Mouse (Mus musculus): ENCODE measurements around the gene Mamdc2. TPM values are rescaled to one million over a fixed set of nuclear protein-coding genes. Genes with fewer than 3 reads are reported as not detected.
A peak's percentile ranks its signal among the peaks of the same experiment; 100 is the strongest.
"Not testable (repeated sequence)": the region's sequence is repeated elsewhere in the genome, so short reads cannot be mapped to it uniquely, and the experiment has no call there.

The Mamdc2 gene
- polyA plus RNA-seq (2015; fragmentation: Nextera tagmentation; extraction: Ambion mirVana), result 1.1 and 1.3 TPM in 2 replicates

DNA sequence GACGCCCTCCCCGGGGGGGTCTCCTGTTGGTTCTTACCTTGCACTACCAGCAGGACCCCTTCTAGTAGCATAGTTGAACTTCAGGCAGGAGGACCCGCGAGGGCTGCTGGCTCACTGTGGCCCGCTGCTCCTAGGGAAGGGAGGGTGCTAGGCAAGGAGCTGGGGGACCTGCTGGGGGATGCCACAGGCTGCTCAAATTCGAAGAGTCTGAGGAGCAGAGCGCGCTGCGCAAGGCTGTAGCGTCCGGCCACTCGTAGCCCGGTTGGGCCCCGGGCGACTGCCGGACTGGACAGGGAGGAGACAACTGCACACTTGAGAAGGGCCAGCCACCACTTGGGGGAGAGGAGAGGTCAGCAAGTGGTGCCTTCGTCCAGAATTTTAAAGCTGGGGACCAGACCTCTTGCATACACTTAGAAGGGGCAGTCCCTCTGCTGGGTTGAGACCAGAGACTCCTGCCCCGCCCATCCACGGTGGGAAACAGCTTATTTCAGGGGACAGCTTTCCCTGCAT, at the start of gene Mamdc2:
Gene Mamdc2, minus strand, starts transcription at position 455 of the 510 bp plus-strand sequence.
- WGBS, result 2% methylated on average over 19 of the region's 19 CpGs
- Histone ChIP-seq H3K9ac (peak within 1 kb of the TSS; percentile 79), H3K9me3 (0 out of 2 replicates have a peak, but pooled peaks cover 9% of the 10 kb centered on the region), H3K27me3 (replicated peaks) (no peaks in the 10 kb centered on the region), H3K4me3 (peak within 1 kb of the TSS; percentile 54), H3K4me1 (peaks cover 25% of the 10 kb centered on the region), H3K4me2 (peak within 1 kb of the TSS; percentile 98), H3K27ac (replicated peaks) (no peak within 1 kb of the TSS), H3K36me3 (no peaks in the 10 kb centered on the region)
- ATAC-seq (ENCODE audit: extremely low read depth, insufficient number of reproducible peaks, low FRiP score, low TSS enrichment), result peak; percentile 19; the same call in 1 of the 2 replicates

DNA sequence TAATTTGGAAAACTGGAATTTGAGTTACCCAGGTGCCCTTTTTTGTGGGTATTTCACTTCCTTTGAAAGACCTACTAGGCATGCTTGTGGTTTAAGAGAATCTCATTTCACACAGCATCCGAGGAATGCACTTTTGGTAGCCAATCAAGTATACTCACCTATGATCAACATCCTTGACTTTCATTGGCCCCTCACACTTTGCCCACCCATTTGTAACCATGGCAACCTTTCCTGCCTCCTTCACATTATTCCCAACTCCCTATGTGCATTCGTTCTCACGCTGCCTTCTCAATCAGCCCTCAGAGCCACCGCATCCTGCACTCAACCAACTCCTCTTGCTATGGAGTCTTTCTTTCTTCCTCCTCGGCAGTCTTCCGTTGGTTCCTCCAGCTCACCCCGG, 49.8 kb upstream of the Mamdc2 start:
- Histone ChIP-seq H3K4me3 (no peak overlapping the region), H3K27me3 (replicated peaks) (no peaks in the 10 kb centered on the region), H3K4me2 (no peak overlapping the region), H3K9ac (no peak overlapping the region), H3K9me3 (no peaks in the 10 kb centered on the region), H3K36me3 (no peaks in the 10 kb centered on the region), H3K4me1 (peaks cover 4% of the 10 kb centered on the region; the same call in 1 of the 2 replicates), H3K27ac (replicated peaks) (no peak overlapping the region)
- ATAC-seq (ENCODE audit: extremely low read depth, insufficient number of reproducible peaks, low FRiP score, low TSS enrichment), result no peak
- WGBS, result 81% methylated on average over 7 of the region's 7 CpGs

DNA sequence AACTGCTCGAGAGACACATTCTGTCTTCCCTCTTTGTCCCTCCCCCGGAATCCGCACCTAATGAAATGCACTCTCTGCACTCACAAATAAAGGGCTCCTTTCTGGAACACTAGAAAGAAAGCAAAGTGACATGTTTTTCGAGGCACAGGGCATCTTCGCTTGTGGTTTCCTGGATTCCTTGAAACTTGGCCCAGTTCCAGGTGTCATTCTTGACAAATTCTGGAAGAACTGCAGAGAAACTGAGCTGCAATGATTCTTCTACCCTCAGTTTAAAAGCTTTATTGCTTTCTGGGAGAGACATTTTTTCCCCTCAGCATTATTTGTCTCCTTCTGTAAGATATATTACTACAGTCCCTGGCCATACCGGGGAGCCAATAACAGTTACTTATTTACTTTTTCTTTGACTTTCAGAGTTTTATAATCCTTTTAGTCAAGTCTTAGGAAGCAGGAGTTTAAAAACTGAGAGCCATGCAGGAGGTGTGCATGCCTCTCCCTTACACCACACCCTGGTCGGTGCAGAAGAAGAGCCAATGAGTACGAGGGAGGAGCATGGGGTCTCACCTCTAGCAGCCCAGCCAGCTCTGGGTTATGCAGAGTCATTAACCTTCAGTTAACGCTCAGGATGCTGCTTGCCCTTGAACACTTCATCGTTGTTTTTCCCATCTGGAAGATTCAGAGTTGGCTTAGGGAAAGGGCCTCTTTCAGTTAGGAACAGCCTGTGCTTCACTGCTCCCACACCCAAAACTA, 49.1 kb upstream of the Mamdc2 start:
- ATAC-seq (ENCODE audit: extremely low read depth, insufficient number of reproducible peaks, low FRiP score, low TSS enrichment), result no peak
- Histone ChIP-seq H3K4me1 (peaks cover 4% of the 10 kb centered on the region; the same call in 1 of the 2 replicates), H3K27ac (replicated peaks) (no peak overlapping the region), H3K4me2 (no peak overlapping the region), H3K9me3 (no peaks in the 10 kb centered on the region), H3K4me3 (no peak overlapping the region), H3K9ac (no peak overlapping the region), H3K27me3 (replicated peaks) (no peaks in the 10 kb centered on the region), H3K36me3 (no peaks in the 10 kb centered on the region)
- WGBS, result 65% methylated on average over 10 of the region's 10 CpGs

DNA sequence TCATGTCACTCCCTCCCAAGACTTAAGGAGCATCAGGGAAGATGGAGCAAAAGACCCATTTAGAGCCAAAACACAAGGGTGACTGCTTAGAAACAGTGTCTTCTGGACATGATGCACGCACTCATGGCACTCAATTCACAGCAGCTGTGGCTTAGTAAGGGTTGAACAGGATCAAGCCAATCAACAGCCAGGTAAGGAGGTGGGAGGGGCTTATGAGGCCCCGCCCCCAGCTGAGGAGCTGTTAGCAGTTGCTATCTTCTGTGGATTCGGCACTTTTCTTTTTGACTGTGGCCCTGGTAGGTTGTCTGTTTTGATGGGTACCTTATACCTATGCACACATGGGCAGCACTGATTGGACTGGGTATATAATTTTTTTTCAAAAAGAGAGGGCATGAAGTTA, 48.3 kb upstream of the Mamdc2 start:
- Histone ChIP-seq H3K9me3 (no peaks in the 10 kb centered on the region), H3K27me3 (replicated peaks) (no peaks in the 10 kb centered on the region), H3K9ac (no peak overlapping the region), H3K27ac (replicated peaks) (no peak overlapping the region), H3K36me3 (no peaks in the 10 kb centered on the region), H3K4me1 (peaks cover 4% of the 10 kb centered on the region; the same call in 1 of the 2 replicates), H3K4me2 (no peak overlapping the region), H3K4me3 (no peak overlapping the region)
- 76% methylated on average over 3 of the region's 3 CpGs for WGBS
- no peak for ATAC-seq (ENCODE audit: extremely low read depth, insufficient number of reproducible peaks, low FRiP score, low TSS enrichment)

DNA sequence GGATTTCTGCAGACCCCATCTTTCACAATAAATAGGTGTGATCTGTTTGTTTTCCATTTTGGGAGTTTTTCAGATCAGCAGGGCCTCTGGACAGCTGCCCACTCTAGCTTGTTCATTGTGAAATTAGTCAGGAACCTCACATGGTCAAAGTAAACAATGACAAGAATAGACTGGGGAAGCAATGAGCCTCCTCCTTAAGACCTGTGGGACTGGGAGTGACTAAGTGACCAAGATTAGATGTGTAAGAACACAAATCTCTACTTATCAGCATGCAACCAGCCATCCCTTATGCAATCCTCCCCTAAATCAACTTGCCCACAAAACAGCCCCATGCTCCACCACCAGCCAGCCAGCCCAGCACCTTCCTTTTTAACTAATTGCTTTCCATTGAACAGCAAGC, 44.4 kb upstream of the Mamdc2 start:
- Histone ChIP-seq H3K36me3 (no peaks in the 10 kb centered on the region), H3K27ac (replicated peaks) (no peak overlapping the region), H3K4me1 (peaks cover 18% of the 10 kb centered on the region), H3K9me3 (no peaks in the 10 kb centered on the region), H3K4me3 (no peak overlapping the region), H3K9ac (no peak overlapping the region), H3K4me2 (no peak overlapping the region), H3K27me3 (replicated peaks) (no peaks in the 10 kb centered on the region)
- no peak for ATAC-seq (ENCODE audit: extremely low read depth, insufficient number of reproducible peaks, low FRiP score, low TSS enrichment)

- peaks cover 14% of the 10 kb centered on the region for H3K4me1 ChIP-seq
- H3K4me2 ChIP-seq; ATAC-seq (ENCODE audit: extremely low read depth, insufficient number of reproducible peaks, low FRiP score, low TSS enrichment); H3K27me3 ChIP-seq (replicated peaks); H3K9me3 ChIP-seq; H3K9ac ChIP-seq; H3K4me3 ChIP-seq; H3K36me3 ChIP-seq; H3K27ac ChIP-seq (replicated peaks): not testable (repeated sequence)
- 40% methylated on average over 7 of the region's 7 CpGs for WGBS
Observed at GRCm38 (mm10) chr19:23490703-23491102, 42.5 kb upstream of the Mamdc2 start.

- Histone ChIP-seq H3K4me2 (peak overlapping the region; percentile 35), H3K9me3 (no peaks in the 10 kb centered on the region), H3K9ac (no peak overlapping the region), H3K36me3 (no peaks in the 10 kb centered on the region), H3K27ac (replicated peaks) (peak overlapping the region; percentile 58), H3K4me1 (peaks cover 14% of the 10 kb centered on the region), H3K27me3 (replicated peaks) (no peaks in the 10 kb centered on the region), H3K4me3 (no peak overlapping the region)
- WGBS, result 26% methylated on average over 8 of the region's 8 CpGs
- ATAC-seq (ENCODE audit: extremely low read depth, insufficient number of reproducible peaks, low FRiP score, low TSS enrichment), result no peak; the same call in 1 of the 2 replicates
Observed at GRCm38 (mm10) chr19:23489780-23490179, 41.5 kb upstream of the Mamdc2 start.

DNA sequence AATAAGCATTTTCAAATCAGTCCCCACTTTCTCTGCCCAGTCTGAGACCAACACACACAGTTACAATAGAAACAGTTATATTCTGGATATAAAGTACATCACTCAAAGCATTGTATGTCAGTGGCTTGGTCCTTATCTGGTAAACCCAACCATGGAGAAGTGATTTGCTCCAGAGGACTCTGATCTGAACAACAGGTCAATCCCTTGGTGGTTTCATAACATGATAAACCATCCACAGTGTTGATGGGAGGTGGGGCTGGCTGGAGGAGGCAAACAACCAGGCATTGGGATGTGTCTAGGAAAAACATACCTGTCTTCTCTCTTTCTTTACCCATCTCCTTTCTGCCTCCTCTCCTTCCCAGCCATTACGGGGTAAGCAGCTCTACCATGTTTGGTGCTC, 39.2 kb upstream of the Mamdc2 start:
- Histone ChIP-seq H3K4me1 (peaks cover 14% of the 10 kb centered on the region), H3K4me3 (no peak overlapping the region), H3K36me3 (no peaks in the 10 kb centered on the region), H3K9me3 (no peaks in the 10 kb centered on the region), H3K27ac (replicated peaks) (no peak overlapping the region), H3K9ac (no peak overlapping the region), H3K27me3 (replicated peaks) (no peaks in the 10 kb centered on the region), H3K4me2 (no peak overlapping the region)
- no peak for ATAC-seq (ENCODE audit: extremely low read depth, insufficient number of reproducible peaks, low FRiP score, low TSS enrichment)
- WGBS, result 94% methylated on average over 1 of the region's 1 CpGs

DNA sequence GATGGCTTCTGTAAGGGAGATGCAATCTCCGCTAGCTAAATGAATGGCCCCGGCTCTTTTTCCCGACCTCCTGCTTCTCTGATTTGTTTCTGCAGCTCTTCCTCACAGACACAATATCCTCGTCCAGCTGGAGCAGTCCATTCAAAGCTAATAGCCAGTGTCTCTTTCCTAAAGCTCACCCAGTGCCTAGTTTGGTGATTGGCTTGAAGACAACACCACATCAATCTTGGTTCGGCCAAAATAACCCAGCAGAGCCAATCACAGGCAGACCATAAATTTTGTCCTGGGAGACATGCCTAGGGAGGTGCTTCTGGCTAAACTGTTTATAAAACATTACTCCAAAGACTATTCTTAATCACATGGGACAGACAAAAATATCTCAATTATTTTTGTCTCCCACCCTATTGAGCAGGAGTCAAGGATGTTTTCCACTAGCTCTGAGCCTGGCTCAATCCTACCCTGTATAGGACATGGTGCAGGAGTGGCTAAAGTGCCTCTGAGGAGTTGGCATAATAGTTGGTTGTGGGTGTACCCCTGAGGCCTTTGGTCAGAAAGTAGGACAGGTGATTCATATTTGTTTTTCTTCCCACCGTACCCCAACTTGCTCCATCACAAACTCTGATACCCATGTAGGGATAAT, 38.5 kb upstream of the Mamdc2 start:
- Histone ChIP-seq H3K9ac (no peak overlapping the region), H3K27ac (replicated peaks) (no peak overlapping the region), H3K9me3 (no peaks in the 10 kb centered on the region), H3K27me3 (replicated peaks) (no peaks in the 10 kb centered on the region), H3K4me1 (peaks cover 14% of the 10 kb centered on the region), H3K4me2 (no peak overlapping the region), H3K36me3 (no peaks in the 10 kb centered on the region), H3K4me3 (no peak overlapping the region)
- 74% methylated on average over 6 of the region's 6 CpGs for WGBS
- ATAC-seq (ENCODE audit: extremely low read depth, insufficient number of reproducible peaks, low FRiP score, low TSS enrichment), result no peak

DNA sequence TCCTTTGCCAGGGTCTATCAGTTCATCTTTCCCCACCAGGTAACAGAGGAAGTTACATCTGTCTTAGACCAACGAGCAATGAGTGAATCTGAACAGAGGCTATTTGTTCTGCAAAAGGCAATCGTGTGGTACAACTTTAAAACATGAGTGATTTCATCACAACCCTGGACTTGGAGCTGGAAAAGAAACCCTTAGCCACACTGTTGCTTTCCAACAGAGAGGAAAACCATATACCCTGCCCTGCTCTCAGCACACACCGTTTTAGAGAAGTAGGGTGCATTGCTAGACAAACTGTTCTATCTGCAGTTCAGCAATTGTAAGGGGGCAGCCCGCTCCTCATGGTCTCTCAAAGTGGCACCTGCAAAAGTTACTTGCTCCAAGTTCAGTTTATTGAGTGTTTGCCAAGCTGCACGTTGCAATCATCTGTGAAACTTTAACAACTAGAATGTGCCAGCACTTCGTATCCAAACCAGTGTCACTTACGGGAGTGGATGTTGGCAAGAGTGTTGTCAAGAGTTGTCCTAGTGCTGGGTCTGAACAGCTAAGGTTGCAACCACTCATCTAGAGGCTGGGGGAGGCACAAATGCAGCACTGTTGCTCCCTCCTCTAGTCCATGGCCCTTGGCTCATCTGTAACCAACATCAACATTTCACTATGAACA, 37.8 kb upstream of the Mamdc2 start:
- Histone ChIP-seq H3K27ac (replicated peaks) (no peak overlapping the region), H3K4me3 (no peak overlapping the region), H3K4me2 (no peak overlapping the region), H3K4me1 (peaks cover 14% of the 10 kb centered on the region), H3K9ac (no peak overlapping the region), H3K9me3 (no peaks in the 10 kb centered on the region), H3K36me3 (no peaks in the 10 kb centered on the region), H3K27me3 (replicated peaks) (no peaks in the 10 kb centered on the region)
- ATAC-seq (ENCODE audit: extremely low read depth, insufficient number of reproducible peaks, low FRiP score, low TSS enrichment), result no peak
- WGBS, result 80% methylated on average over 7 of the region's 7 CpGs

DNA sequence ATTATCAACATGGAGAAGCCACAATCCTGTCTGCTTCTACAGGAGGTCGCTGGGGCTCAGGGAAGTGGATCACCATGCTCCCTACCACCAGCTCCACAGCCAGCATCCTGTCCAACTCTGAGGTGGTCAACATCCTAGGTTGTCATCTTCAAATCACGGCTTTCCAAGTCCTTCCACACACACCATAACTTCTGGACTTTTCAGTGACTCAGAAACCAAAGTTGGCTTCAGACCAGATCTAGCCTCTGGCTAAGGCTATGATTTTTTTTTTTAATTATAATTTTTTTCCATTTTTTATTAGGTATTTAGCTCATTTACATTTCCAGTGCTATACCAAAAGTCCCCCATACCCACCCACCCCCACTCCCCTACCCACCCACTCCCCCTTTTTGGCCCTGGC, 34.3 kb upstream of the Mamdc2 start:
- not testable (repeated sequence) for H3K4me3 ChIP-seq; H3K4me2 ChIP-seq; H3K36me3 ChIP-seq; H3K9ac ChIP-seq; H3K27me3 ChIP-seq (replicated peaks); H3K4me1 ChIP-seq; ATAC-seq (ENCODE audit: extremely low read depth, insufficient number of reproducible peaks, low FRiP score, low TSS enrichment); H3K9me3 ChIP-seq; H3K27ac ChIP-seq (replicated peaks)
- 80% methylated on average over 2 of the region's 2 CpGs for WGBS
